ENCODE assay signal across 8 mouse cellular contexts in genomic region chr6:31398431-31399205, GRCm38 (mm10). TPM values are rescaled to one million over a fixed set of nuclear protein-coding genes. Genes with fewer than 3 reads are reported as not detected.
DNase-seq lines count a peak whose midpoint lies in the region; ATAC-seq and TF ChIP-seq lines count a peak whose summit lies in the region.

TSS of gene Mkln1 (plus strand) at chr6:31398735.

- 0 out of 2 replicates have a peak, but pooled peaks have one; percentile 37 for TF ChIP-seq POLR2A in limb, embryonic 14.5 days (IDR thresholded peaks at IDR 0.05; ENCODE audit: borderline replicate concordance, extremely low read depth, insufficient read depth, insufficient read length)

- H3K4me1 ChIP-seq in embryonic facial prominence, embryonic 14.5 days (ENCODE audit: control insufficient read depth, insufficient read depth, low read length), result peaks cover 22% of the 10 kb centered on the region
- peaks cover 21% of the 10 kb centered on the region for H3K4me1 ChIP-seq in limb, embryonic 14.5 days (ENCODE audit: control insufficient read depth, insufficient read depth, low read length)
- H3K4me1 ChIP-seq in midbrain, postnatal 0 days (ENCODE audit: insufficient read depth, low read length), result peaks cover 11% of the 10 kb centered on the region; the same call in 1 of the 2 replicates

- DNase-seq in 3134 (ENCODE audit: extremely low read depth, insufficient read length, low spot score), result peak; percentile 89
- DNase-seq in adrenal gland, postnatal 4 days (ENCODE audit: low spot score in 2 of 2), result peak; percentile 81 to 82
- DNase-seq in embryonic facial prominence, embryonic 14.5 days (ENCODE audit: low spot score), result peak; percentile 95
- peak; percentile 88 for DNase-seq in heart, adult 8-10 months (ENCODE audit: low spot score)
- DNase-seq in kidney, adult 9 months, result peak; percentile 92
- peak; percentile 87 for DNase-seq in limb, embryonic 14.5 days (ENCODE audit: low spot score)
- DNase-seq in midbrain, postnatal 0 days (ENCODE audit: low spot score), result peak; percentile 94
- peak; percentile 80 to 88 for DNase-seq in spleen, postnatal 14 days (ENCODE audit: low spot score in 2 of 2)

- ATAC-seq in embryonic facial prominence, embryonic 14.5 days (ENCODE audit: low read depth), result peak; percentile 99
- peak; percentile 99 for ATAC-seq in limb, embryonic 14.5 days (ENCODE audit: low FRiP score, low read depth)
- ATAC-seq in midbrain, postnatal 0 days (ENCODE audit: low FRiP score), result peak; percentile 98

- no peaks in the 10 kb centered on the region for H3K9me3 ChIP-seq in embryonic facial prominence, embryonic 14.5 days (ENCODE audit: control insufficient read depth, low read length)
- no peaks in the 10 kb centered on the region for H3K9me3 ChIP-seq in limb, embryonic 14.5 days (ENCODE audit: control insufficient read depth, low read length)
- H3K9me3 ChIP-seq in midbrain, postnatal 0 days (ENCODE audit: low read length), result no peaks in the 10 kb centered on the region

- H3K4me3 ChIP-seq in embryonic facial prominence, embryonic 14.5 days (ENCODE audit: low read depth, low read length), result peak within 1 kb of the TSS; percentile 96
- H3K4me3 ChIP-seq in limb, embryonic 14.5 days (replicated peaks; ENCODE audit: low read length), result peak within 1 kb of the TSS; percentile 98
- peak within 1 kb of the TSS; percentile 99 for H3K4me3 ChIP-seq in midbrain, postnatal 0 days (ENCODE audit: low read depth, low read length)

- no peaks in the 10 kb centered on the region for H3K27me3 ChIP-seq in embryonic facial prominence, embryonic 14.5 days (replicated peaks; ENCODE audit: control insufficient read depth, insufficient read depth, low read length)
- no peaks in the 10 kb centered on the region for H3K27me3 ChIP-seq in limb, embryonic 14.5 days (ENCODE audit: control insufficient read depth, insufficient read depth, low read length)
- no peaks in the 10 kb centered on the region for H3K27me3 ChIP-seq in midbrain, postnatal 0 days (ENCODE audit: insufficient read depth, low read length)

- peak within 1 kb of the TSS; percentile 95 for H3K27ac ChIP-seq in embryonic facial prominence, embryonic 14.5 days (replicated peaks; ENCODE audit: low read depth, low read length)
- H3K27ac ChIP-seq in limb, embryonic 14.5 days (replicated peaks; ENCODE audit: low read depth, low read length), result peak within 1 kb of the TSS; percentile 95
- H3K27ac ChIP-seq in midbrain, postnatal 0 days (ENCODE audit: low read depth, low read length), result peak within 1 kb of the TSS; percentile 87

- no peak for TF ChIP-seq CTCF in midbrain, postnatal 0 days (IDR thresholded peaks at IDR 0.05)

- peak within 1 kb of the TSS; percentile 71 for H3K4me2 ChIP-seq in embryonic facial prominence, embryonic 14.5 days (ENCODE audit: low read depth, low read length)
- peak within 1 kb of the TSS; percentile 78 for H3K4me2 ChIP-seq in limb, embryonic 14.5 days (replicated peaks; ENCODE audit: low read depth, low read length, severe bottlenecking)
- H3K4me2 ChIP-seq in midbrain, postnatal 0 days (ENCODE audit: low read depth, low read length, poor library complexity, severe bottlenecking), result peak within 1 kb of the TSS; percentile 92

- peak within 1 kb of the TSS; percentile 98 for H3K9ac ChIP-seq in embryonic facial prominence, embryonic 14.5 days (ENCODE audit: low read depth, low read length)
- H3K9ac ChIP-seq in limb, embryonic 14.5 days (ENCODE audit: low read depth, low read length, severe bottlenecking), result peak within 1 kb of the TSS; percentile 95
- H3K9ac ChIP-seq in midbrain, postnatal 0 days (replicated peaks; ENCODE audit: low read length, poor library complexity, severe bottlenecking), result peak within 1 kb of the TSS; percentile 94

- under 1% methylated on average over 39 of the region's 65 CpGs for WGBS in embryonic facial prominence, embryonic 14.5 days
- 1% methylated on average over 60 of the region's 65 CpGs for WGBS in limb, embryonic 14.5 days
- under 1% methylated on average over 64 of the region's 65 CpGs for WGBS in midbrain, postnatal 0 days

- H3K36me3 ChIP-seq in embryonic facial prominence, embryonic 14.5 days (ENCODE audit: control insufficient read depth, insufficient read depth, low read length), result no peaks in the 10 kb centered on the region
- H3K36me3 ChIP-seq in limb, embryonic 14.5 days (ENCODE audit: control insufficient read depth, insufficient read depth, low read length), result no peaks in the 10 kb centered on the region
- H3K36me3 ChIP-seq in midbrain, postnatal 0 days (ENCODE audit: insufficient read depth, low read length), result no peaks in the 10 kb centered on the region

RNA-seq across cellular contexts. Expression of gene Mkln1, which starts in this region (rescaled TPM):
- 100 to 1,000 TPM; 170 TPM for total RNA-seq in adrenal gland, postnatal 4 days (2021)
- polyA plus RNA-seq in embryonic facial prominence, embryonic 14.5 days (2014; fragmentation: Nextera tagmentation; extraction: Ambion mirVana), result 155 and 165 TPM in 2 replicates
- total RNA-seq in heart, adult 8-10 months (2022), result 100 to 1,000 TPM; 145 to 175 (median 158) TPM
- 49.3 and 63.2 TPM in 2 replicates for polyA plus RNA-seq in limb, embryonic 14.5 days (2012; rRNA removed)
- polyA plus RNA-seq in limb, embryonic 14.5 days (2014; fragmentation: Nextera tagmentation; extraction: Ambion mirVana), result 155 and 165 TPM in 2 replicates
- total RNA-seq in midbrain, postnatal 0 days (2014; rRNA removed), result 44.4 and 52.0 TPM in 2 replicates
- 72.7 and 84.0 TPM in 2 replicates for polyA plus RNA-seq in midbrain, postnatal 0 days (2015; fragmentation: Nextera tagmentation; extraction: Ambion mirVana)

Comparison
In these comparisons a context has a peak if more than half of its experiments do, and no peak if none do; other contexts are left out.
1. Peak in every context shown above with its lines: DNase-seq, ATAC-seq, H3K4me3 ChIP-seq and H3K27ac ChIP-seq.